Mouse (Mus musculus): ENCODE data around the gene Pex14. TPM values are rescaled to one million over a fixed set of nuclear protein-coding genes. Genes with fewer than 3 reads are reported as not detected.
A peak's percentile ranks its signal among the peaks of the same experiment; 100 is the strongest.

Gene Pex14
- total RNA-seq, 2 experiments from 2014 or later = 49.3 to 50.4 TPM

- DNase-seq (ENCODE audit: extremely low spot score in 1 of 2, low spot score in 2 of 2) = no peak
- Histone ChIP-seq H3K4me3 (no peak overlapping the region), H3K27ac (no peak overlapping the region)
- intact Hi-C loops (cut with DNase I) = no loop called here
- peak; percentile 38 for TF ChIP-seq CTCF (IDR thresholded peaks at IDR 0.05)
Measured at GRCm38 (mm10) chr4:149047360-149047759, 52.3 kb downstream of the Pex14 start.

GRCm38 (mm10) chr4:149045885-149046284, 53.8 kb downstream of the Pex14 start:
- TF ChIP-seq CTCF (IDR thresholded peaks at IDR 0.05) = no peak
- intact Hi-C loops (cut with DNase I) = no loop called here
- H3K4me3 ChIP-seq = no peak overlapping the region
- DNase-seq (ENCODE audit: extremely low spot score in 1 of 2, low spot score in 2 of 2) = no peak
- no peak overlapping the region for H3K27ac ChIP-seq

GRCm38 (mm10) chr4:149040289-149040688, 59.4 kb downstream of the Pex14 start:
- intact Hi-C loops (cut with DNase I) = no loop called here
- Histone ChIP-seq H3K27ac (no peak overlapping the region), H3K4me3 (no peak overlapping the region)
- no peak for TF ChIP-seq CTCF (IDR thresholded peaks at IDR 0.05)
- DNase-seq (ENCODE audit: extremely low spot score in 1 of 2, low spot score in 2 of 2) = no peak

GRCm38 (mm10) chr4:149037706-149038105, 62.0 kb downstream of the Pex14 start:
- Histone ChIP-seq H3K27ac (no peak overlapping the region), H3K4me3 (no peak overlapping the region)
- TF ChIP-seq CTCF (IDR thresholded peaks at IDR 0.05) = no peak
- intact Hi-C loops (cut with DNase I) = no loop called here
- DNase-seq (ENCODE audit: extremely low spot score in 1 of 2, low spot score in 2 of 2) = no peak

- no peak overlapping the region for H3K4me3 ChIP-seq
- no peak for DNase-seq (ENCODE audit: extremely low spot score in 1 of 2, low spot score in 2 of 2)
- no peak overlapping the region for H3K27ac ChIP-seq
- intact Hi-C loops (cut with DNase I) = no loop called here
- no peak for TF ChIP-seq CTCF (IDR thresholded peaks at IDR 0.05)
Measured at GRCm38 (mm10) chr4:149036592-149036991, 63.1 kb downstream of the Pex14 start.

- DNase-seq (ENCODE audit: extremely low spot score in 1 of 2, low spot score in 2 of 2) = no peak
- Histone ChIP-seq H3K27ac (no peak overlapping the region), H3K4me3 (no peak overlapping the region)
- intact Hi-C loops (cut with DNase I) = no loop called here
- TF ChIP-seq CTCF (IDR thresholded peaks at IDR 0.05) = peak; percentile 50
Measured at GRCm38 (mm10) chr4:149031507-149031906, 68.2 kb downstream of the Pex14 start.

GRCm38 (mm10) chr4:149027571-149027970, 72.1 kb downstream of the Pex14 start:
- DNase-seq (ENCODE audit: extremely low spot score in 1 of 2, low spot score in 2 of 2) = no peak
- no peak overlapping the region for H3K4me3 ChIP-seq
- no peak for TF ChIP-seq CTCF (IDR thresholded peaks at IDR 0.05)
- intact Hi-C loops (cut with DNase I) = no loop called here
- no peak overlapping the region for H3K27ac ChIP-seq

- DNase-seq (ENCODE audit: extremely low spot score in 1 of 2, low spot score in 2 of 2) = no peak
- TF ChIP-seq CTCF (IDR thresholded peaks at IDR 0.05) = no peak
- no peak overlapping the region for H3K27ac ChIP-seq
- intact Hi-C loops (cut with DNase I) = no loop called here
- no peak overlapping the region for H3K4me3 ChIP-seq
Measured at GRCm38 (mm10) chr4:149025242-149025641, 74.4 kb downstream of the Pex14 start.

- TF ChIP-seq CTCF (IDR thresholded peaks at IDR 0.05) = no peak
- no peak overlapping the region for H3K27ac ChIP-seq
- intact Hi-C loops (cut with DNase I) = no loop called here
- DNase-seq (ENCODE audit: extremely low spot score in 1 of 2, low spot score in 2 of 2) = no peak
- H3K4me3 ChIP-seq = no peak overlapping the region
Measured at GRCm38 (mm10) chr4:149021021-149021420, 78.7 kb downstream of the Pex14 start.

GRCm38 (mm10) chr4:149019456-149019855, 80.2 kb downstream of the Pex14 start:
- TF ChIP-seq CTCF (IDR thresholded peaks at IDR 0.05) = no peak
- H3K4me3 ChIP-seq = no peak overlapping the region

GRCm38 (mm10) chr4:149006756-149007155, 92.9 kb downstream of the Pex14 start:
- TF ChIP-seq CTCF (IDR thresholded peaks at IDR 0.05) = no peak
- intact Hi-C loops (cut with DNase I) = no loop called here
- no peak overlapping the region for H3K27ac ChIP-seq
- no peak overlapping the region for H3K4me3 ChIP-seq
- no peak for DNase-seq (ENCODE audit: extremely low spot score in 1 of 2, low spot score in 2 of 2)

More at GRCm38 (mm10) chr4:149019456-149019855, 80.2 kb downstream of the Pex14 start:
- no peak overlapping the region for H3K27ac ChIP-seq
- intact Hi-C loops (cut with DNase I) = no loop called here
- DNase-seq (ENCODE audit: extremely low spot score in 1 of 2, low spot score in 2 of 2) = no peak

- no peak overlapping the region for H3K4me3 ChIP-seq
- no peak for TF ChIP-seq CTCF (IDR thresholded peaks at IDR 0.05)
- DNase-seq (ENCODE audit: extremely low spot score in 1 of 2, low spot score in 2 of 2) = no peak
- no peak overlapping the region for H3K27ac ChIP-seq
- intact Hi-C loops (cut with DNase I) = no loop called here
Measured at GRCm38 (mm10) chr4:149006107-149006506, 93.6 kb downstream of the Pex14 start.

- Histone ChIP-seq H3K4me3 (no peak overlapping the region), H3K27ac (no peak overlapping the region)
- TF ChIP-seq CTCF (IDR thresholded peaks at IDR 0.05) = no peak
- no peak for DNase-seq (ENCODE audit: extremely low spot score in 1 of 2, low spot score in 2 of 2)
- intact Hi-C loops (cut with DNase I) = no loop called here
Measured at GRCm38 (mm10) chr4:149002441-149003093, 97.1 kb downstream of the Pex14 start.
